Mouse (Mus musculus) lung, embryonic 16.5 days (tissue): ENCODE measurements around the gene Gm29666. TPM values are rescaled to one million over a fixed set of nuclear protein-coding genes. Genes with fewer than 3 reads are reported as not detected.

Experiments
- ATAC-seq: fragments of 200-750 bp; cut with Nextera tagmentation; 2 replicates; pipeline ENCODE4 v1.8.0; 2017; ENCODE audit warnings: low read depth, mild to moderate bottlenecking, moderate library complexity
- H3K27ac ChIP-seq: fragments of 300-500 bp; sonication (generic); 2 replicates; pipeline ENCODE4 v1.5.1; 2014; ENCODE audit warnings: mild to moderate bottlenecking, control low read depth, low read length
- H3K27me3 ChIP-seq: fragments of 300-500 bp; sonication (generic); 2 replicates; pipeline ENCODE4 v1.6.1; 2014; ENCODE audit warnings: low read depth, low read length, mixed read lengths; ENCODE audit not compliant: control insufficient read depth, insufficient read depth
- H3K36me3 ChIP-seq: fragments of 300-500 bp; sonication (generic); 2 replicates; pipeline ENCODE4 v1.6.1; 2014; ENCODE audit warnings: low read length; ENCODE audit not compliant: control insufficient read depth, insufficient read depth
- H3K4me1 ChIP-seq: fragments of 300-500 bp; sonication (generic); replicated peaks from 2 replicates; pipeline ENCODE4 v1.6.1; 2014; ENCODE audit warnings: low read length, mixed read lengths; ENCODE audit not compliant: control insufficient read depth, insufficient read depth
- H3K4me2 ChIP-seq: fragments of 300-500 bp; sonication (generic); 2 replicates; pipeline ENCODE4 v1.6.1; 2014; ENCODE audit warnings: low read depth, low read length, control low read depth
- H3K4me3 ChIP-seq: fragments of 300-500 bp; sonication (generic); 2 replicates; pipeline ENCODE4 v1.5.1; 2014; ENCODE audit warnings: mild to moderate bottlenecking, low read length, control low read depth
- H3K9ac ChIP-seq: fragments of 300-500 bp; sonication (generic); 2 replicates; pipeline ENCODE4 v1.6.1; 2014; ENCODE audit warnings: low read length, control low read depth
- H3K9me3 ChIP-seq: fragments of 300-500 bp; sonication (generic); 2 replicates; pipeline ENCODE4 v1.6.1; 2016; ENCODE audit warnings: low read length; ENCODE audit not compliant: control insufficient read depth
- WGBS: fragments of 180-500 bp; shearing (Covaris S2); extraction: QIAGEN DNeasy Blood & Tissue Kit; methylation state at CpG from one replicate; pipeline ENCODE4 v1.1.7; 2014; 5-methylcytosine and 5-hydroxymethylcytosine counted together
- polyA plus RNA-seq: library from polyadenylated mRNA; unstranded; fragments of >200 nt; fragmentation: Nextera tagmentation; extraction: Ambion mirVana; gene quantifications from 2 replicates; pipeline ENCODE4 v1.2.1, GENCODE M21; 2015

The Gm29666 gene
- polyA plus RNA-seq = 0.40 and 0.50 TPM in 2 replicates

DNA sequence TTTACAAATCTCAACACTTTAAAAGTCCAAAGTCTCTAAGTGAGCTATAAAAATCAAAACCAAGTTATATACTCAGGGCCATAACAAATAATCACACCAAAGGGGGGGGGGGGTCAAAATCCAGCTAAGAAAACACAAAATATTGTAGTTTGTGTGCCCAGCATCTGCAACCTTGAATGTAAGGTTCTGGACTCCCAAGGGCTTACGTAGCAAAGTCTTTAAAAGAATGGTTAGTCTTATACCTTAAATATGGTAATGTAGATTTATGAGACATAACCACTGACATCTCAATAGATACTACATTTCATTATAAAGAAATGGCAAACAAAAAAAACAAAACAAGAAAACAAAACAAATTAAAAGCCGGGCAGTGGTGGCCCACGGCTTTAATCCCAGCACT is at the start of gene Gm29666:
TSS of gene Gm29666 (minus strand) at position 101 of the 400 bp plus-strand sequence.
- no peak within 1 kb of the TSS for H3K4me2 ChIP-seq
- H3K9ac ChIP-seq = no peak within 1 kb of the TSS
- no peak for ATAC-seq
- H3K4me1 ChIP-seq = peaks cover 11% of the 10 kb centered on the region
- WGBS = 91% methylated on average over 3 of the region's 3 CpGs
- H3K36me3 ChIP-seq = no peaks in the 10 kb centered on the region
- H3K9me3 ChIP-seq = no peaks in the 10 kb centered on the region
- no peak within 1 kb of the TSS for H3K27ac ChIP-seq
- no peaks in the 10 kb centered on the region for H3K27me3 ChIP-seq
- H3K4me3 ChIP-seq = no peak within 1 kb of the TSS

- H3K9me3 ChIP-seq = no peaks in the 10 kb centered on the region
- no peak overlapping the region for H3K27ac ChIP-seq
- no peak overlapping the region for H3K9ac ChIP-seq
- ATAC-seq = no peak
- no peaks in the 10 kb centered on the region for H3K27me3 ChIP-seq
- 76% methylated on average over 4 of the region's 4 CpGs for WGBS
- no peak overlapping the region for H3K4me2 ChIP-seq
- no peak overlapping the region for H3K4me3 ChIP-seq
- H3K4me1 ChIP-seq = no peaks in the 10 kb centered on the region
- no peaks in the 10 kb centered on the region for H3K36me3 ChIP-seq
These were observed 48.7 kb upstream of the Gm29666 start for GRCm38 (mm10) chr15:84968534-84968933.

DNA sequence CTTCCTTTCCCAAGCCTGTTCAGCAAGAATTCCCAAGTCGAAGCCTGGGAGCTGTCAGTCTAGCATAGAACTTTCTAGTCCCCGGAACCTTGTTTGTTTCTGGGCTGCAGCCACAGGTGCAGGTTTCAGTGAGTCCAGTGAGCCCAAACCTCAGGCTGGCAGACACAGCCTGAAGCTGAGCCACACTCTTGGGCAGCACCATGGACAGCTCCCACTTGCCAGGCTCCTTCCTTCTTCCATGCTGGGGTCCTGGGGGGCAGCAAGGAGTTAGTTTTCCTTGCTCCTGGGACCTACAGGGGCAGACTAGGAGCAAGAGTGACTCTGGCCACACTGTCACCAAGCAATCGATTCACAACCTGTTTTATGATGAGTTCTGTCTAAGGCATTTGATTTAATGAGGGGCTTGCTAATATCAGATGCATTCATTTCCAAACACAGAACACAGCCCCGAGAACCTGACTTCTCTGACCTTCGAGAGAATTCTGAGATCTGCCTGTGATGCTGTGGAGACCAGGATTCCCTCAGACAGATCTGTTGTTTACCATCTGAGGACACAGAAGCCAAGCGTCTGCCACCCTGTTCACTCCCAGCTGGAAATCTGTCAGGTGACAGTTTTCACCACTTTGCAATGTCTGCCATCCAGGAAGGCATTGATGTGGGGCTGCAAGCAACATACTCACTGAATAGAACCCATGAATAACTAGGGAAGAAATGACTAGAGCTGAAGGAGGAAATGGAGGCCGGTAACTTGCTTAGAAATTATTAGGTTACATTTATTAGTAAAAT is 45.9 kb upstream of the Gm29666 start:
- 45% methylated on average over 7 of the region's 7 CpGs for WGBS
- H3K9ac ChIP-seq = no peak overlapping the region
- no peaks in the 10 kb centered on the region for H3K27me3 ChIP-seq
- H3K36me3 ChIP-seq = no peaks in the 10 kb centered on the region
- no peak for ATAC-seq
- H3K4me3 ChIP-seq = no peak overlapping the region
- H3K4me2 ChIP-seq = no peak overlapping the region
- no peaks in the 10 kb centered on the region for H3K4me1 ChIP-seq
- no peak overlapping the region for H3K27ac ChIP-seq
- no peaks in the 10 kb centered on the region for H3K9me3 ChIP-seq

- 82% methylated on average over 5 of the region's 5 CpGs for WGBS
- Histone ChIP-seq H3K4me2 (no peak overlapping the region), H3K27ac (no peak overlapping the region), H3K9me3 (no peaks in the 10 kb centered on the region), H3K9ac (no peak overlapping the region), H3K36me3 (no peaks in the 10 kb centered on the region), H3K4me3 (no peak overlapping the region), H3K4me1 (no peaks in the 10 kb centered on the region), H3K27me3 (no peaks in the 10 kb centered on the region)
- ATAC-seq = no peak
These were observed 44.9 kb upstream of the Gm29666 start for GRCm38 (mm10) chr15:84964771-84965170.

- H3K9ac ChIP-seq = no peak overlapping the region
- ATAC-seq = no peak
- no peak overlapping the region for H3K4me3 ChIP-seq
- H3K4me1 ChIP-seq = no peaks in the 10 kb centered on the region
- no peaks in the 10 kb centered on the region for H3K27me3 ChIP-seq
- no peak overlapping the region for H3K4me2 ChIP-seq
- no peak overlapping the region for H3K27ac ChIP-seq
- H3K9me3 ChIP-seq = no peaks in the 10 kb centered on the region
- WGBS = 85% methylated on average over 2 of the region's 2 CpGs
- H3K36me3 ChIP-seq = no peaks in the 10 kb centered on the region
These were observed 42.7 kb upstream of the Gm29666 start for GRCm38 (mm10) chr15:84962518-84962917.

- ATAC-seq = no peak
- no peak overlapping the region for H3K4me3 ChIP-seq
- H3K27ac ChIP-seq = no peak overlapping the region
- WGBS = 35% methylated on average over 8 of the region's 8 CpGs
- no peaks in the 10 kb centered on the region for H3K9me3 ChIP-seq
- H3K27me3 ChIP-seq = no peaks in the 10 kb centered on the region
- H3K4me1 ChIP-seq = no peaks in the 10 kb centered on the region
- H3K36me3 ChIP-seq = no peaks in the 10 kb centered on the region
- H3K4me2 ChIP-seq = no peak overlapping the region
- H3K9ac ChIP-seq = no peak overlapping the region
These were observed 40.9 kb upstream of the Gm29666 start for GRCm38 (mm10) chr15:84960692-84961091.

DNA sequence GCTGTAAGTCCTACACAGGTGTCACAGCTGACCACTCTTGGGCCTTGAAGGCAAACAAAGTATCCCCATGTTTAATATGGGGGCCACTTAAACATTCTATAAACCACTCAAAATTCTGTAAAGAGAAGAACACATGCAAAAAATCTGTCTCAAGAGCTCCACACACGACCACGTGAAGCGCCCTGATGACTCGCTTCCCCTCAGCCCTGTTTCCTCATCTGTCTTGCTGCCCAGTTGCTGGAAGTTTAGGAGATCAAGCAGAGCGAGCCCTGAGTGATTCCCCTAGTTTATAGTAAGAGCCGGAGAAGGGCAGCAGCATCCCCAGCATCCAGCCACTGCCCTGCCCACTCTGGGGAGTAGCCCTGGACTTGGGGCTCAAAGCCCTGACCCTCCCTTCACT is 40.1 kb upstream of the Gm29666 start:
- H3K4me2 ChIP-seq = no peak overlapping the region
- H3K4me1 ChIP-seq = no peaks in the 10 kb centered on the region
- H3K36me3 ChIP-seq = no peaks in the 10 kb centered on the region
- H3K27me3 ChIP-seq = no peaks in the 10 kb centered on the region
- no peak overlapping the region for H3K9ac ChIP-seq
- H3K4me3 ChIP-seq = no peak overlapping the region
- no peak for ATAC-seq
- 70% methylated on average over 6 of the region's 6 CpGs for WGBS
- no peak overlapping the region for H3K27ac ChIP-seq
- H3K9me3 ChIP-seq = no peaks in the 10 kb centered on the region

GRCm38 (mm10) chr15:84958331-84958730 is 38.5 kb upstream of the Gm29666 start:
- no peaks in the 10 kb centered on the region for H3K36me3 ChIP-seq
- no peak for ATAC-seq
- WGBS = 92% methylated on average over 3 of the region's 3 CpGs

GRCm38 (mm10) chr15:84957851-84958250 is 38.0 kb upstream of the Gm29666 start:
- WGBS = 29% methylated on average over 3 of the region's 3 CpGs
- H3K36me3 ChIP-seq = 0 out of 2 replicates have a peak, but pooled peaks cover 4% of the 10 kb centered on the region
- no peak for ATAC-seq
- no peak overlapping the region for H3K4me2 ChIP-seq
- no peak overlapping the region for H3K27ac ChIP-seq
- no peak overlapping the region for H3K9ac ChIP-seq
- H3K4me3 ChIP-seq = no peak overlapping the region
- H3K9me3 ChIP-seq = no peaks in the 10 kb centered on the region
- no peaks in the 10 kb centered on the region for H3K4me1 ChIP-seq
- H3K27me3 ChIP-seq = no peaks in the 10 kb centered on the region

More at GRCm38 (mm10) chr15:84958331-84958730, 38.5 kb upstream of the Gm29666 start:
- H3K4me2 ChIP-seq = no peak overlapping the region
- no peak overlapping the region for H3K9ac ChIP-seq
- no peaks in the 10 kb centered on the region for H3K4me1 ChIP-seq
- no peaks in the 10 kb centered on the region for H3K27me3 ChIP-seq
- H3K9me3 ChIP-seq = no peaks in the 10 kb centered on the region
- H3K4me3 ChIP-seq = no peak overlapping the region
- H3K27ac ChIP-seq = no peak overlapping the region
